Mouse (Mus musculus) embryonic facial prominence, embryonic 11.5 days (tissue): ENCODE data around the gene Kdm7a. TPM values are rescaled to one million over a fixed set of nuclear protein-coding genes. Genes with fewer than 3 reads are reported as not detected.

Source experiments
- ATAC-seq: fragments of 200-750 bp; cut with Nextera tagmentation; replicated peaks from 2 replicates; pipeline ENCODE4 v1.8.0; 2017; ENCODE audit warnings: low read depth; ENCODE audit not compliant: insufficient number of reproducible peaks, low FRiP score, low TSS enrichment
- DNase-seq: peaks from one replicate; pipeline ENCODE4 v3.0.0-alpha.2; 2015; ENCODE audit warnings: low spot score
- H3K27ac ChIP-seq: fragments of 300-500 bp; sonication (generic); replicated peaks from 2 replicates; pipeline ENCODE4 v1.5.1; 2014; ENCODE audit warnings: mild to moderate bottlenecking, low read depth, low read length, control low read depth
- H3K27me3 ChIP-seq: fragments of 300-500 bp; sonication (generic); 2 replicates; pipeline ENCODE4 v1.6.1; 2014; ENCODE audit warnings: mild to moderate bottlenecking, low read length, moderate library complexity, mixed read lengths; ENCODE audit not compliant: control insufficient read depth, insufficient read depth
- H3K36me3 ChIP-seq: fragments of 300-500 bp; sonication (generic); replicated peaks from 2 replicates; pipeline ENCODE4 v1.6.1; 2014; ENCODE audit warnings: low read depth, mild to moderate bottlenecking, low read length, moderate library complexity, mixed read lengths; ENCODE audit not compliant: control insufficient read depth, insufficient read depth
- H3K4me1 ChIP-seq: fragments of 300-500 bp; sonication (generic); 2 replicates; pipeline ENCODE4 v1.6.1; 2014; ENCODE audit warnings: low read length, mixed read lengths; ENCODE audit not compliant: control insufficient read depth, insufficient read depth
- H3K4me2 ChIP-seq: fragments of 300-500 bp; sonication (generic); 2 replicates; pipeline ENCODE4 v1.6.1; 2014; ENCODE audit warnings: low read depth, mild to moderate bottlenecking, control low read depth, low read length, moderate library complexity
- H3K4me3 ChIP-seq: fragments of 300-500 bp; sonication (generic); 2 replicates; pipeline ENCODE4 v1.5.1; 2014; ENCODE audit warnings: low read depth, low read length, control low read depth
- H3K9ac ChIP-seq: fragments of 300-500 bp; sonication (generic); replicated peaks from 2 replicates; pipeline ENCODE4 v1.6.1; 2014; ENCODE audit warnings: mild to moderate bottlenecking, control low read depth, low read length
- H3K9me3 ChIP-seq: fragments of 300-500 bp; sonication (generic); replicated peaks from 2 replicates; pipeline ENCODE4 v1.6.1; 2016; ENCODE audit warnings: mild to moderate bottlenecking, low read length, inconsistent platforms, mixed read lengths; ENCODE audit not compliant: control insufficient read depth
- WGBS: fragments of 180-500 bp; shearing (Covaris S2); extraction: QIAGEN DNeasy Blood & Tissue Kit; methylation state at CpG from one replicate; pipeline ENCODE4 v1.1.7; 2014; 5-methylcytosine and 5-hydroxymethylcytosine counted together
- polyA plus RNA-seq: library from polyadenylated mRNA; unstranded; fragments of >200 nt; fragmentation: Nextera tagmentation; extraction: Ambion mirVana; gene quantifications from 2 replicates; pipeline ENCODE4 v1.2.1, GENCODE M21; 2014

Kdm7a gene
- polyA plus RNA-seq, 1 experiment from 2014 or later = 9.2 TPM

GRCm38 (mm10) chr6:39222487-39222886 is 15.9 kb upstream of the Kdm7a start:
- H3K9me3 ChIP-seq = no peaks in the 10 kb centered on the region
- DNase-seq = no peak

GRCm38 (mm10) chr6:39217961-39218360 is 11.4 kb upstream of the Kdm7a start:
- DNase-seq (no peak), ATAC-seq (no peak)
- H3K9ac ChIP-seq = no peak overlapping the region
- no peak overlapping the region for H3K4me3 ChIP-seq
- no peak overlapping the region for H3K27ac ChIP-seq
- H3K4me1 ChIP-seq = no peaks in the 10 kb centered on the region
- 81% methylated on average over 2 of the region's 2 CpGs for WGBS
- no peaks in the 10 kb centered on the region for H3K27me3 ChIP-seq
- no peaks in the 10 kb centered on the region for H3K9me3 ChIP-seq
- no peaks in the 10 kb centered on the region for H3K36me3 ChIP-seq
- H3K4me2 ChIP-seq = no peak overlapping the region

More at GRCm38 (mm10) chr6:39222487-39222886, 15.9 kb upstream of the Kdm7a start:
- ATAC-seq = no peak
- Histone ChIP-seq H3K36me3 (no peaks in the 10 kb centered on the region), H3K27me3 (no peaks in the 10 kb centered on the region), H3K9ac (no peak overlapping the region), H3K4me2 (no peak overlapping the region), H3K4me3 (no peak overlapping the region), H3K27ac (no peak overlapping the region), H3K4me1 (no peaks in the 10 kb centered on the region)
- WGBS = 71% methylated on average over 5 of the region's 5 CpGs

DNA sequence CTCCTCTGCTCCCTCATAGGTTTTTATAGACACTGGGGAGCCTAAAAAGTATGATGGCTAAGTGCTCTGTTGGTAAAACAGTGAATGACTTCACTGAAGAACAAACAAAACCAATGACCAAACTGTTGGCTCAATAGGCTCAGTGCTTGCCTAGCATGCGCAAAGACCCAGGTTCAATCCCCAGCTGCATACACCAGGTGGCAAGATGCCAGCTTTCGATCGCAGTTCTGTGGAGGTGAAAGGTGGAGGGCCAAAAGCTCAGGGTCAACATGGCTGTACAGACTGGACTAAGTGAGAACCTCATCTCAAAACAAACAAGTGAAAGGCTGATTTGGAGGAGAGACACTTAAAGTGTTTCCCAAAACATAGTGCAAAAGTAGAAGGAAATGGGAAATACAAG is 10.5 kb upstream of the Kdm7a start:
- H3K4me1 ChIP-seq = no peaks in the 10 kb centered on the region
- 100% methylated on average over 3 of the region's 3 CpGs for WGBS
- no peak overlapping the region for H3K4me3 ChIP-seq
- no peak overlapping the region for H3K9ac ChIP-seq
- no peaks in the 10 kb centered on the region for H3K27me3 ChIP-seq
- no peaks in the 10 kb centered on the region for H3K36me3 ChIP-seq
- H3K4me2 ChIP-seq = no peak overlapping the region
- H3K9me3 ChIP-seq = no peaks in the 10 kb centered on the region
- ATAC-seq (no peak), DNase-seq (no peak)
- H3K27ac ChIP-seq = no peak overlapping the region

GRCm38 (mm10) chr6:39214949-39215606 is 8.5 kb upstream of the Kdm7a start:
- Histone ChIP-seq H3K27ac (no peak overlapping the region), H3K9me3 (no peaks in the 10 kb centered on the region), H3K36me3 (no peaks in the 10 kb centered on the region), H3K27me3 (no peaks in the 10 kb centered on the region), H3K4me1 (no peaks in the 10 kb centered on the region), H3K4me2 (no peak overlapping the region), H3K4me3 (no peak overlapping the region), H3K9ac (no peak overlapping the region)
- DNase-seq (no peak), ATAC-seq (no peak)
- WGBS = 69% methylated on average over 5 of the region's 5 CpGs

- DNase-seq (no peak), ATAC-seq (no peak)
- WGBS = 85% methylated on average over 4 of the region's 4 CpGs
- no peaks in the 10 kb centered on the region for H3K9me3 ChIP-seq
- H3K4me2 ChIP-seq = no peak overlapping the region
- no peaks in the 10 kb centered on the region for H3K4me1 ChIP-seq
- no peak overlapping the region for H3K9ac ChIP-seq
- no peaks in the 10 kb centered on the region for H3K27me3 ChIP-seq
- no peak overlapping the region for H3K4me3 ChIP-seq
- H3K36me3 ChIP-seq = no peaks in the 10 kb centered on the region
- no peak overlapping the region for H3K27ac ChIP-seq
Measured at GRCm38 (mm10) chr6:39209677-39210076, 3.1 kb upstream of the Kdm7a start.

GRCm38 (mm10) chr6:39208181-39208580 is 1.6 kb upstream of the Kdm7a start:
- Histone ChIP-seq H3K4me2 (no peak overlapping the region), H3K36me3 (no peaks in the 10 kb centered on the region), H3K27me3 (no peaks in the 10 kb centered on the region), H3K4me1 (0 out of 2 replicates have a peak, but pooled peaks cover 2% of the 10 kb centered on the region), H3K4me3 (no peak overlapping the region), H3K27ac (no peak overlapping the region), H3K9ac (no peak overlapping the region), H3K9me3 (no peaks in the 10 kb centered on the region)
- ATAC-seq (no peak), DNase-seq (no peak)
- WGBS = 70% methylated on average over 4 of the region's 4 CpGs

DNA sequence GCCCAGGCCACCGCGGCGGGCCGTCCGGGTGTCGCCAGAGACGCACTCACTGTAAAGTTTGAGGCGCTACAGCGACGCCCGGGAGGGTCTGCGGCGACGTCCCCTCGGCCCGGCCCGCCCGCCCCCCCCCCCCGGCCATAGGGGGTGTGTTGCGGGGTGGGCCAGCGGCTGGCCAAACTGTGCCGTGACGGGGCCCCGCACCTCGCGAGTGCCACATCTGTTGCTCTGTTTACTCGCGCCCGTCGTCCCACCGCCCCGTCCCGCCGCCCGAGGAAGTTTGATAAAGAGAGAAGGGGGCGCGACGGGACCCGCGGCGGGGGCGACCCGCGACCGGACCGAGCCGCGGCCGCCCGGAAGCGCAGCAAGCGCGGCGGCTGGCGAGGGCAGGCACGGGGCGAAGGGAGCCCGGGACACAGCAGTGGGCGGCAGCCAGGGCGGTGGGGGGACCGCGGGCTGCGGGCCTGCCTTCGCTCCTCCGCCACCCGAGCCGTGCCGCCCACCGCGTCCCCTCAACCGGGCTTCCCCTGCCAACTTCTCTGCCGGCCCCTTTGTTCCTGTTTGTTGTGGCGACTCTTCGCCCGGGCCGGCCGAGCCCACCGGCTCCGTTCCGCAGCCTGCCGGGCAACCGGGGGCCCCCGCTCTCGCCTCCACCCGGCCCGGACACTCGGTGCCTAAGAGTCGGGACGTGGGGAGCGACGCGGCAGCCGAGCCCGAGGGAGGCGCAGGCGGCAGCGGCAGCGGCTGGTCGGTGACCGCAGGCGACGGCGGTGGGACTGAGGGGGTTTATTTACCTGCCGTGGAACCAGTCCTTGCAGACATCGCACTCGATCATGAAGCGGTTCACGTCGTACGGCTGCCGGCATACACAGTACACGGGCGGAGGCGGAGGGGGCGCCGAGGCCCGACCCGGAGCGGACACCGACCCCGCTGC is 674 bp downstream of the Kdm7a start:
- DNase-seq (peak; percentile 27), ATAC-seq (peak; percentile 61)
- WGBS = under 1% methylated on average over 101 of the region's 121 CpGs
- H3K9me3 ChIP-seq = no peaks in the 10 kb centered on the region
- peak overlapping the region; percentile 95 for H3K27ac ChIP-seq
- no peaks in the 10 kb centered on the region for H3K36me3 ChIP-seq
- peak overlapping the region; percentile 96 for H3K9ac ChIP-seq
- no peaks in the 10 kb centered on the region for H3K27me3 ChIP-seq
- H3K4me3 ChIP-seq = peak overlapping the region; percentile 88
- peak overlapping the region; percentile 46 for H3K4me2 ChIP-seq
- 0 out of 2 replicates have a peak, but pooled peaks cover 2% of the 10 kb centered on the region for H3K4me1 ChIP-seq
